Mouse (Mus musculus): Measurements from ENCODE around the gene 1810009J06Rik. TPM values are rescaled to one million over a fixed set of nuclear protein-coding genes. Genes with fewer than 3 reads are reported as not detected.
"Not testable (repeated sequence)": the region's sequence is repeated elsewhere in the genome, so short reads cannot be mapped to it uniquely, and the experiment has no call there.

1810009J06Rik gene
- not detected in 2 replicates for polyA plus RNA-seq (2014; fragmentation: Nextera tagmentation; extraction: Ambion mirVana)

DNA sequence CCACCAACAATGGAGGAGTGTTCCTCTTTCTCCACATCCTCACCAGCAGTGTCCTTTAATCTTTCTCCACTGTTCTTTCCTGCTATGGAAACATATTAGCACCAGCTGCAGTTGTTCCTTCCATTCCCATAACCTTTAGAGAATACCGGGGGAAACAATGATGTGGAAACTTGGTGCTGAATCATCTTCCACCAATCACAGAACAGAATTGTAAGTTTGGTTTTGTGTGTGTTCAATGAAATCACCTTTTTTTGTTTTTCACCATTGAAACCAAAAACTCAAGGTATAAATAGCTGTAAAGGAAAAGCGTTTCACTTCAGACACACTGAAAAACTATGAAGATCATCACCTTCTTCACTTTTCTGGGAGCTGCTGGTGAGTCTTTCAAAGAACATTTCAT lies at the start of gene 1810009J06Rik:
1810009J06Rik (plus strand) TSS at position 301 of the 400 bp plus-strand sequence.
- H3K27ac ChIP-seq (ENCODE audit: low read depth, low read length); H3K4me2 ChIP-seq (ENCODE audit: low read depth); H3K27me3 ChIP-seq (ENCODE audit: control insufficient read depth, insufficient read depth, low read length); H3K9me3 ChIP-seq (ENCODE audit: control insufficient read depth, low read length); H3K4me3 ChIP-seq (ENCODE audit: low read depth, low read length); ATAC-seq (ENCODE audit: insufficient read depth, low FRiP score, low TSS enrichment); H3K4me1 ChIP-seq (ENCODE audit: control insufficient read depth, insufficient read depth, low read length); H3K9ac ChIP-seq (ENCODE audit: low read length); DNase-seq (ENCODE audit: low spot score); H3K36me3 ChIP-seq (ENCODE audit: control insufficient read depth, insufficient read depth, low read length): not testable (repeated sequence)
- 92% methylated on average over 2 of the region's 2 CpGs for WGBS

DNA sequence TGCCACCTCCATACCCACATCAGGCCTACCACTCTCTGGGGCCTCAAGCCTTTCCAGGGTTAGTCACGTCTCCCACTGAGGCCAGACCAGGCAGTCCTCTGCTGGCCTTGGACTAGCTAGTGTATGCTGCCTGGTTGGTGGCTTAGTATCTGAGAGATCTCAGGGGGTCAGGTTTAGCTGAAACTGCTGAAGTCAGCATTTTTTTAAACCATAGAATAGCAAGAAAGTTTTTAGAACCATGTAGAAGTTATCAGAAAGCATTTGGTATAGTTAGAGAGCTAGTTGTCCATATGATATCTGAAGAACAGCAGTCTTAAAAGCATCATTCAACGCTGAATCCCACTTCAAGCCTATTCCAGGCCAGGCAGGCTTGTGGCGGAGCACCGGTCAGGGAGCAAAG lies 44.6 kb upstream of the 1810009J06Rik start:
- Histone ChIP-seq H3K4me2 (ENCODE audit: low read depth) (no peak overlapping the region), H3K27ac (ENCODE audit: low read depth, low read length) (no peak overlapping the region), H3K9ac (ENCODE audit: low read length) (no peak overlapping the region), H3K27me3 (ENCODE audit: control insufficient read depth, insufficient read depth, low read length) (no peaks in the 10 kb centered on the region), H3K4me3 (ENCODE audit: low read depth, low read length) (no peak overlapping the region), H3K36me3 (ENCODE audit: control insufficient read depth, insufficient read depth, low read length) (no peaks in the 10 kb centered on the region), H3K4me1 (ENCODE audit: control insufficient read depth, insufficient read depth, low read length) (no peaks in the 10 kb centered on the region), H3K9me3 (ENCODE audit: control insufficient read depth, low read length) (no peaks in the 10 kb centered on the region)
- ATAC-seq (ENCODE audit: insufficient read depth, low FRiP score, low TSS enrichment): no peak
- 76% methylated on average over 4 of the region's 4 CpGs for WGBS
- DNase-seq (ENCODE audit: low spot score): no peak

DNA sequence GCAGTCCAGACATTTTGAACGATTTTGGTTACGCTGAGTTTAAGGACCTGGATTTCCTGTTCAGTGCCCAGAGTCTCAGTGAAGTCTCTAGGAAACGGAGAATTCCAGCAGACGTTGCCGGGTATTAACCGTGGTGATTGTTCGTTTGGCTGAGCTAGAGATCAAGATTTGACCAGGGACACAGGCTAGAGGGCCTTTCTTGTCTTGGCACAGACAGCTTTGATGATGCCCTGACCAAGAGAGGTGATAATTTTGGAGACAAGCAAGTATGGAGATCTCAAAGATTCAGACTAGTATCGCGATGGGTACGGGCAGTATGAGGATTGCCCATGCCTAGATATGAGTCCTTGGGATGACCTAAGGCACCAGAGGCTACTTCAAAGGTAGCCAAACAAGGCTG lies 24.1 kb upstream of the 1810009J06Rik start, which contains the start of gene 1700074P13Rik:
1700074P13Rik (minus strand) TSS at position 101 of the 400 bp plus-strand sequence.
- Histone ChIP-seq H3K27me3 (ENCODE audit: control insufficient read depth, insufficient read depth, low read length) (no peaks in the 10 kb centered on the region), H3K27ac (ENCODE audit: low read depth, low read length) (no peak within 1 kb of the TSS), H3K4me1 (ENCODE audit: control insufficient read depth, insufficient read depth, low read length) (no peaks in the 10 kb centered on the region), H3K4me3 (ENCODE audit: low read depth, low read length) (no peak within 1 kb of the TSS), H3K4me2 (ENCODE audit: low read depth) (no peak within 1 kb of the TSS), H3K9ac (ENCODE audit: low read length) (no peak within 1 kb of the TSS), H3K36me3 (ENCODE audit: control insufficient read depth, insufficient read depth, low read length) (no peaks in the 10 kb centered on the region), H3K9me3 (ENCODE audit: control insufficient read depth, low read length) (no peaks in the 10 kb centered on the region)
- 95% methylated on average over 10 of the region's 10 CpGs for WGBS
- ATAC-seq (ENCODE audit: insufficient read depth, low FRiP score, low TSS enrichment) (no peak), DNase-seq (ENCODE audit: low spot score) (no peak)

GRCm38 (mm10) chr6:40951770-40952169 lies 12.8 kb upstream of the 1810009J06Rik start, which contains the start of gene Gm4744:
TSS of gene Gm4744 (minus strand) at chr6:40951870.
- H3K4me3 ChIP-seq (ENCODE audit: low read depth, low read length): no peak within 1 kb of the TSS
- DNase-seq (ENCODE audit: low spot score) (no peak), ATAC-seq (ENCODE audit: insufficient read depth, low FRiP score, low TSS enrichment) (no peak)
- no peaks in the 10 kb centered on the region for H3K27me3 ChIP-seq (ENCODE audit: control insufficient read depth, insufficient read depth, low read length)
- H3K9me3 ChIP-seq (ENCODE audit: control insufficient read depth, low read length): no peaks in the 10 kb centered on the region
- H3K4me1 ChIP-seq (ENCODE audit: control insufficient read depth, insufficient read depth, low read length): no peaks in the 10 kb centered on the region
- H3K27ac ChIP-seq (ENCODE audit: low read depth, low read length): no peak within 1 kb of the TSS
- no peak within 1 kb of the TSS for H3K4me2 ChIP-seq (ENCODE audit: low read depth)
- no peaks in the 10 kb centered on the region for H3K36me3 ChIP-seq (ENCODE audit: control insufficient read depth, insufficient read depth, low read length)
- no peak within 1 kb of the TSS for H3K9ac ChIP-seq (ENCODE audit: low read length)

GRCm38 (mm10) chr6:40953716-40954115 lies 10.8 kb upstream of the 1810009J06Rik start:
- Histone ChIP-seq H3K9ac (ENCODE audit: low read length) (no peak overlapping the region), H3K36me3 (ENCODE audit: control insufficient read depth, insufficient read depth, low read length) (no peaks in the 10 kb centered on the region), H3K9me3 (ENCODE audit: control insufficient read depth, low read length) (no peaks in the 10 kb centered on the region), H3K4me3 (ENCODE audit: low read depth, low read length) (no peak overlapping the region), H3K4me1 (ENCODE audit: control insufficient read depth, insufficient read depth, low read length) (no peaks in the 10 kb centered on the region), H3K27ac (ENCODE audit: low read depth, low read length) (no peak overlapping the region), H3K27me3 (ENCODE audit: control insufficient read depth, insufficient read depth, low read length) (no peaks in the 10 kb centered on the region), H3K4me2 (ENCODE audit: low read depth) (no peak overlapping the region)
- ATAC-seq (ENCODE audit: insufficient read depth, low FRiP score, low TSS enrichment): no peak
- WGBS: 74% methylated on average over 2 of the region's 2 CpGs
- no peak for DNase-seq (ENCODE audit: low spot score)

DNA sequence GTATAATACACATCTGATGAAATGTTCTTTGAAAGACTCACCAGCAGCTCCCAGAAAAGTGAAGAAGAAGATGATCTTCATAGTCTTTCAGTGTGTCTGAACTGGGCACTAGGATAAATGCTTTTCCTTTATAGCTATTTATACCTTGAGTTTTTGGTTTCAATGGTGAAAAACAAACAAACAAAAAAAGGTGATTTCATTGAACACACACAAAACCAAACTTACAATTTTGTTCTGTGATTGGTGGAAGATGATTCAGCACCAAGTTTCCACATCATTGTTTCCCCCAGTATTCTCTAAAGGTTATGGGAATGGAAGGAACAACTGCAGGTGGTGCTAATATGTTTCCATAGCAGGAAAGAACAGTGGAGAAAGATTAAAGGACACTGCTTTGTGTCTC lies 34.8 kb downstream of the 1810009J06Rik start, which contains the start of gene Gm2663:
Gm2663 (minus strand) TSS at position 101 of the 400 bp plus-strand sequence.
- not testable (repeated sequence) for H3K27ac ChIP-seq (ENCODE audit: low read depth, low read length); ATAC-seq (ENCODE audit: insufficient read depth, low FRiP score, low TSS enrichment); H3K9ac ChIP-seq (ENCODE audit: low read length); DNase-seq (ENCODE audit: low spot score); H3K4me1 ChIP-seq (ENCODE audit: control insufficient read depth, insufficient read depth, low read length); H3K36me3 ChIP-seq (ENCODE audit: control insufficient read depth, insufficient read depth, low read length); H3K27me3 ChIP-seq (ENCODE audit: control insufficient read depth, insufficient read depth, low read length); H3K9me3 ChIP-seq (ENCODE audit: control insufficient read depth, low read length); H3K4me2 ChIP-seq (ENCODE audit: low read depth); H3K4me3 ChIP-seq (ENCODE audit: low read depth, low read length)

DNA sequence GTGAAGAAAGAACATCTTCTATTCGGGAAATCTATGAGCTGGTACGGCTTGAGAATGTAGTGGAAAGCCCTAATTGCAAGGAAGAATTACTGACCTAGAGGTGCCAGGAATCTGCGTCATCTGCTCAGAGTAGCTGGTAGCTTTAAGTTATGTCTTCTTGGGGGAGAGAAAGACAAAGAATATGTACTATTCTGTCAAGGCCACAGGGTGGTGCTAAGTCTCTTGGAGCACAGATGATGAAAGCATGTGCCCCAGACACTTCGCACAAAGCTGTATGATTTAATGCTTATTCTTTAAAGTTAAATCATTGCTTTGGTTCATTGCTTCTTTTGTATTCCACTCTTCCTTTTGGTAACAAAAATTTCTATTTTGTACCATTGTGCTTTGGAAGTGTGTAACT lies 50.5 kb downstream of the 1810009J06Rik start:
- WGBS: 48% methylated on average over 4 of the region's 4 CpGs
- H3K9ac ChIP-seq (ENCODE audit: low read length): no peak overlapping the region
- H3K36me3 ChIP-seq (ENCODE audit: control insufficient read depth, insufficient read depth, low read length): no peaks in the 10 kb centered on the region
- no peaks in the 10 kb centered on the region for H3K9me3 ChIP-seq (ENCODE audit: control insufficient read depth, low read length)
- no peak overlapping the region for H3K27ac ChIP-seq (ENCODE audit: low read depth, low read length)
- DNase-seq (ENCODE audit: low spot score) (no peak), ATAC-seq (ENCODE audit: insufficient read depth, low FRiP score, low TSS enrichment) (no peak)
- H3K4me2 ChIP-seq (ENCODE audit: low read depth): no peak overlapping the region
- H3K27me3 ChIP-seq (ENCODE audit: control insufficient read depth, insufficient read depth, low read length): no peaks in the 10 kb centered on the region
- no peaks in the 10 kb centered on the region for H3K4me1 ChIP-seq (ENCODE audit: control insufficient read depth, insufficient read depth, low read length)
- no peak overlapping the region for H3K4me3 ChIP-seq (ENCODE audit: low read depth, low read length)

Other genes starting within 250 kb of the 1810009J06Rik start
- not detected in 2 replicates for gene Moxd2, start 77.3 kb upstream of the 1810009J06Rik start, polyA plus RNA-seq (2014; fragmentation: Nextera tagmentation; extraction: Ambion mirVana)
- gene Prss58, start 64.4 kb upstream of the 1810009J06Rik start, polyA plus RNA-seq (2014; fragmentation: Nextera tagmentation; extraction: Ambion mirVana): not detected in 2 replicates
- gene 1700074P13Rik, start 24.2 kb upstream of the 1810009J06Rik start, polyA plus RNA-seq (2014; fragmentation: Nextera tagmentation; extraction: Ambion mirVana): not detected in 2 replicates
- gene Gm4744, start 12.9 kb upstream of the 1810009J06Rik start, polyA plus RNA-seq (2014; fragmentation: Nextera tagmentation; extraction: Ambion mirVana): not detected in 2 replicates
- gene Gm2663, start 34.7 kb downstream of the 1810009J06Rik start, polyA plus RNA-seq (2014; fragmentation: Nextera tagmentation; extraction: Ambion mirVana): not detected in 2 replicates
- not detected in 2 replicates for gene 2210010C04Rik, start 70.8 kb downstream of the 1810009J06Rik start, polyA plus RNA-seq (2014; fragmentation: Nextera tagmentation; extraction: Ambion mirVana)